Mouse (Mus musculus): ENCODE data around the gene Srl. TPM values are rescaled to one million over a fixed set of nuclear protein-coding genes. Genes with fewer than 3 reads are reported as not detected.

The Srl gene
- polyA plus RNA-seq, 2 experiments: 44.2 to 53.7 TPM

- H3K4me2 ChIP-seq (replicated peaks; ENCODE audit: low read depth, low read length, severe bottlenecking): no peak overlapping the region
- H3K36me3 ChIP-seq (ENCODE audit: control insufficient read depth, insufficient read depth, low read length): no peaks in the 10 kb centered on the region
- H3K27me3 ChIP-seq (ENCODE audit: control insufficient read depth, insufficient read depth, low read length): no peaks in the 10 kb centered on the region
- no peak for DNase-seq (ENCODE audit: low spot score)
- no peaks in the 10 kb centered on the region for H3K4me1 ChIP-seq (ENCODE audit: control insufficient read depth, insufficient read depth, low read length)
- H3K27ac ChIP-seq (replicated peaks; ENCODE audit: low read depth, low read length): no peak overlapping the region
- H3K9me3 ChIP-seq (ENCODE audit: control insufficient read depth, low read length): no peaks in the 10 kb centered on the region
- TF ChIP-seq POLR2A (IDR thresholded peaks at IDR 0.05; ENCODE audit: borderline replicate concordance, extremely low read depth, insufficient read depth, insufficient read length): no peak
- WGBS: 76% methylated on average over 8 of the region's 8 CpGs
- ATAC-seq (ENCODE audit: low FRiP score, low read depth): no peak
- no peak overlapping the region for H3K9ac ChIP-seq (ENCODE audit: low read depth, low read length, severe bottlenecking)
- no peak overlapping the region for H3K4me3 ChIP-seq (replicated peaks; ENCODE audit: low read length)
Observed at GRCm38 (mm10) chr16:4500598-4501385, 40.8 kb downstream of the Srl start.

DNA sequence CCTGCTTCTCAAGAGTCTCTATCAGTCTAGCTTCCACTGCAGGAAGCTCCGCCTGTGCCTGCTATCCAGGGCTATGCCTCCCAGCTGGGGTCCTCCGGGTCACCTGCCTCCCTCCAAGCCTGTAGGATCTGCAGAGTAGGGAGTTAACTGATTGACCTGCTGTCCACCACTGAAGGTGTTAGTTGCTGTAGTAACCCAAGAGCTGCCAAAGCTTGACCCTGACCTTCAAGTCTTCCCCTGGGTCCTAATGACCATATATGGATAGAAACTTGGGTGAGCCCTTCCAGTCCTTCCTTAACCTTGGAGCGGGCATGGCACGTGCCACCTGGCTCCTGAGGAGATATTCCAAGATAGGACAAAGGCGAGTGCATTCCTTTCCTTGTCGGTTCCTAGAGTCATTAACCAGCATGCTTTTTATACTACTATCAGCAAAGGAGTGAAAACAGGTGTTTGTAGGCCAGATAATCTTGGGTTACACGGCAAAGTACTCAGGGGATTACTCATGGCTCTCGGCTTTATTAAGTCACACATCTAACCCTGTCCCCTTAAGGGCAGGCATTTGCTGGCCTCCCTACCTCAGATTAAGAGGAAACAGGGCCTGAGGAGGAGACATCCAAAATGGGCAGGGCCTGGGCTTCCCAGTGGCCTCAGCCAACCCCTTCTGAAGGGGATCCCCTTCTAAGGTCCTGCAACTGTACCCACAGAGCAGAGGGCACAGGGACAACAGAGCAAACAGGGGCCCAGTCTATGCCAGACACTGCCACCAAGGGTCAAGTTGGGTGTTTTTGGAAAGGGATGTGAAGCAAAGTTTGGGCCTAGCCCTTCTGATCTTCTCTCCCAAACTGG is 43.6 kb downstream of the Srl start:
- TF ChIP-seq POLR2A (IDR thresholded peaks at IDR 0.05; ENCODE audit: borderline replicate concordance, extremely low read depth, insufficient read depth, insufficient read length): no peak
- no peaks in the 10 kb centered on the region for H3K27me3 ChIP-seq (ENCODE audit: control insufficient read depth, insufficient read depth, low read length)
- no peak overlapping the region for H3K4me3 ChIP-seq (replicated peaks; ENCODE audit: low read length)
- no peak overlapping the region for H3K4me2 ChIP-seq (replicated peaks; ENCODE audit: low read depth, low read length, severe bottlenecking)
- DNase-seq (ENCODE audit: low spot score): no peak
- WGBS: 63% methylated on average over 8 of the region's 8 CpGs
- H3K9ac ChIP-seq (ENCODE audit: low read depth, low read length, severe bottlenecking): no peak overlapping the region
- H3K36me3 ChIP-seq (ENCODE audit: control insufficient read depth, insufficient read depth, low read length): 0 out of 2 replicates have a peak, but pooled peaks cover 4% of the 10 kb centered on the region
- H3K4me1 ChIP-seq (ENCODE audit: control insufficient read depth, insufficient read depth, low read length): no peaks in the 10 kb centered on the region
- no peaks in the 10 kb centered on the region for H3K9me3 ChIP-seq (ENCODE audit: control insufficient read depth, low read length)
- no peak for ATAC-seq (ENCODE audit: low FRiP score, low read depth)
- no peak overlapping the region for H3K27ac ChIP-seq (replicated peaks; ENCODE audit: low read depth, low read length)

- H3K27me3 ChIP-seq (ENCODE audit: control insufficient read depth, insufficient read depth, low read length): no peaks in the 10 kb centered on the region
- no peak overlapping the region for H3K9ac ChIP-seq (ENCODE audit: low read depth, low read length, severe bottlenecking)
- no peak overlapping the region for H3K4me2 ChIP-seq (replicated peaks; ENCODE audit: low read depth, low read length, severe bottlenecking)
- H3K4me1 ChIP-seq (ENCODE audit: control insufficient read depth, insufficient read depth, low read length): no peaks in the 10 kb centered on the region
- H3K36me3 ChIP-seq (ENCODE audit: control insufficient read depth, insufficient read depth, low read length): peaks cover 13% of the 10 kb centered on the region; the same call in 1 of the 2 replicates
- H3K9me3 ChIP-seq (ENCODE audit: control insufficient read depth, low read length): no peaks in the 10 kb centered on the region
- WGBS: 80% methylated on average over 3 of the region's 3 CpGs
- ATAC-seq (ENCODE audit: low FRiP score, low read depth) (no peak), DNase-seq (ENCODE audit: low spot score) (no peak)
- no peak overlapping the region for H3K27ac ChIP-seq (replicated peaks; ENCODE audit: low read depth, low read length)
- TF ChIP-seq POLR2A (IDR thresholded peaks at IDR 0.05; ENCODE audit: borderline replicate concordance, extremely low read depth, insufficient read depth, insufficient read length): no peak
- H3K4me3 ChIP-seq (replicated peaks; ENCODE audit: low read length): no peak overlapping the region
Observed at GRCm38 (mm10) chr16:4496470-4496869, 45.1 kb downstream of the Srl start.

- Histone ChIP-seq H3K4me2 (replicated peaks; ENCODE audit: low read depth, low read length, severe bottlenecking) (no peak overlapping the region), H3K36me3 (ENCODE audit: control insufficient read depth, insufficient read depth, low read length) (peaks cover 13% of the 10 kb centered on the region; the same call in 1 of the 2 replicates), H3K9me3 (ENCODE audit: control insufficient read depth, low read length) (no peaks in the 10 kb centered on the region), H3K27me3 (ENCODE audit: control insufficient read depth, insufficient read depth, low read length) (no peaks in the 10 kb centered on the region), H3K9ac (ENCODE audit: low read depth, low read length, severe bottlenecking) (no peak overlapping the region), H3K4me1 (ENCODE audit: control insufficient read depth, insufficient read depth, low read length) (no peaks in the 10 kb centered on the region), H3K27ac (replicated peaks; ENCODE audit: low read depth, low read length) (no peak overlapping the region), H3K4me3 (replicated peaks; ENCODE audit: low read length) (no peak overlapping the region)
- no peak for ATAC-seq (ENCODE audit: low FRiP score, low read depth)
- WGBS: 90% methylated on average over 5 of the region's 5 CpGs
- TF ChIP-seq POLR2A (IDR thresholded peaks at IDR 0.05; ENCODE audit: borderline replicate concordance, extremely low read depth, insufficient read depth, insufficient read length): no peak
- no peak for DNase-seq (ENCODE audit: low spot score)
Observed at GRCm38 (mm10) chr16:4495861-4496260, 45.8 kb downstream of the Srl start.

- 60% methylated on average over 2 of the region's 2 CpGs for WGBS
- Histone ChIP-seq H3K9ac (ENCODE audit: low read depth, low read length, severe bottlenecking) (no peak overlapping the region), H3K4me3 (replicated peaks; ENCODE audit: low read length) (no peak overlapping the region), H3K27ac (replicated peaks; ENCODE audit: low read depth, low read length) (no peak overlapping the region), H3K27me3 (ENCODE audit: control insufficient read depth, insufficient read depth, low read length) (no peaks in the 10 kb centered on the region), H3K36me3 (ENCODE audit: control insufficient read depth, insufficient read depth, low read length) (peaks cover 16% of the 10 kb centered on the region; the same call in 1 of the 2 replicates), H3K9me3 (ENCODE audit: control insufficient read depth, low read length) (no peaks in the 10 kb centered on the region), H3K4me1 (ENCODE audit: control insufficient read depth, insufficient read depth, low read length) (no peaks in the 10 kb centered on the region), H3K4me2 (replicated peaks; ENCODE audit: low read depth, low read length, severe bottlenecking) (no peak overlapping the region)
- ATAC-seq (ENCODE audit: low FRiP score, low read depth): no peak
- TF ChIP-seq POLR2A (IDR thresholded peaks at IDR 0.05; ENCODE audit: borderline replicate concordance, extremely low read depth, insufficient read depth, insufficient read length): no peak
- no peak for DNase-seq (ENCODE audit: low spot score)
Observed at GRCm38 (mm10) chr16:4492777-4493563, 48.6 kb downstream of the Srl start.

Measured in limb, embryonic 14.5 days (tissue).